ENCODE assay signal across 8 mouse cellular contexts in the genomic region with DNA sequence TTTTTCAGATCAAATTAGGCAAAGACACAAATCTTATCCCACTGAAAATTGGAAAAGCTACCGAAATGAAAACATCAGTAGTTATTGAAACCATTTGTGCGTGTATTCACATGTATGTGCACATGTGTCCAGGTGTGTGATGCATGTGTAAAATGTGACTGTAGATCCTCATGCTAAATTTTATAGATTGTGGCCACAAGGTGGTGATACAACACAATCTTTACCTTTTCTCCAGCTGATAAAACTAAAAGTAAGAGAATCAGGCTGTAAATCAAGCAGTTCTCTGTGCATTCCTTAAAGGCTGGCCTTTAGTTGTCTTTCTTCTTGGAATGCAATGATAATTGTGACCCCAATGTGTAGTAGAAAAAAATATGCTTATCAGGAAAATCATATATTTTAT. TPM values are rescaled to one million over a fixed set of nuclear protein-coding genes. Genes with fewer than 3 reads are reported as not detected.
DNase-seq lines count a peak whose midpoint lies in the region; ATAC-seq lines count a peak whose summit lies in the region.
"Had no signal": no experiment of that assay in that cellular context is flagged by ENCODE, and none has a peak within 500 bp of the region (broad histone marks: within the 10 kb centered on the region; RNA-seq: fewer than 3 reads in every experiment).

No protein-coding gene starts in this region.

- H3K9me3 ChIP-seq in hindbrain, embryonic 16.5 days (ENCODE audit: control insufficient read depth, low read length): no peaks in the 10 kb centered on the region
- H3K9me3 ChIP-seq in hindbrain, embryonic 12.5 days (replicated peaks): no peaks in the 10 kb centered on the region
- H3K9me3 ChIP-seq: neural tube, embryonic 13.5 days had no signal

- no peaks in the 10 kb centered on the region for H3K36me3 ChIP-seq in hindbrain, embryonic 16.5 days (ENCODE audit: control insufficient read depth, insufficient read depth, low read length)
- no peaks in the 10 kb centered on the region for H3K36me3 ChIP-seq in hindbrain, embryonic 12.5 days
- H3K36me3 ChIP-seq: neural tube, embryonic 13.5 days had no signal

- H3K9ac ChIP-seq in hindbrain, embryonic 16.5 days (ENCODE audit: low read depth, low read length): no peak overlapping the region
- H3K9ac ChIP-seq in hindbrain, embryonic 12.5 days: no peak overlapping the region
- H3K9ac ChIP-seq: neural tube, embryonic 13.5 days had no signal

- intact Hi-C loops in gastrocnemius, postnatal 36 days (cut with DNase I): loop anchor here (5.0 kb wide), 2 partner anchors 326 to 586 kb away; no protein-coding TSS in a partner anchor

- 62% methylated on average over 2 of the region's 2 CpGs for WGBS in hindbrain, embryonic 16.5 days
- 59% methylated on average over 2 of the region's 2 CpGs for WGBS in hindbrain, embryonic 12.5 days

- no peaks in the 10 kb centered on the region for H3K27me3 ChIP-seq in hindbrain, embryonic 16.5 days (replicated peaks; ENCODE audit: control insufficient read depth, insufficient read depth, low read length)
- no peaks in the 10 kb centered on the region for H3K27me3 ChIP-seq in hindbrain, embryonic 12.5 days
- H3K27me3 ChIP-seq: neural tube, embryonic 13.5 days had no signal

- peak; percentile 68; the same call in 1 of the 2 replicates for ATAC-seq in hindbrain, embryonic 16.5 days
- no peak for ATAC-seq in hindbrain, embryonic 12.5 days (ENCODE audit: low FRiP score)

- H3K4me3 ChIP-seq in hindbrain, embryonic 16.5 days (ENCODE audit: low read length): no peak overlapping the region
- H3K4me3 ChIP-seq in hindbrain, embryonic 12.5 days: no peak overlapping the region
- H3K4me3 ChIP-seq: neural tube, embryonic 13.5 days had no signal

- peak; percentile 17 for DNase-seq in thymus, postnatal 0 days (ENCODE audit: low spot score)
- DNase-seq in thymus, postnatal 4 days: no peak
- DNase-seq in forelimb bud, embryonic 11.5 days (ENCODE audit: low read depth, low spot score): peak; percentile 53
- peak; percentile 20 for DNase-seq in yolk sac, embryonic 10.5 days (ENCODE audit: low spot score)
- DNase-seq in gastrocnemius, postnatal 36 days: no peak

- no peaks in the 10 kb centered on the region for H3K4me1 ChIP-seq in hindbrain, embryonic 16.5 days (ENCODE audit: control insufficient read depth, insufficient read depth, low read depth, low read length)
- no peaks in the 10 kb centered on the region for H3K4me1 ChIP-seq in hindbrain, embryonic 12.5 days
- H3K4me1 ChIP-seq: neural tube, embryonic 13.5 days had no signal

- H3K27ac ChIP-seq in hindbrain, embryonic 16.5 days (ENCODE audit: low read depth, low read length): no peak overlapping the region
- H3K27ac ChIP-seq in hindbrain, embryonic 12.5 days: no peak overlapping the region
- H3K27ac ChIP-seq: neural tube, embryonic 13.5 days had no signal

- H3K4me2 ChIP-seq in hindbrain, embryonic 16.5 days (ENCODE audit: low read length): no peak overlapping the region
- H3K4me2 ChIP-seq in hindbrain, embryonic 12.5 days (replicated peaks): no peak overlapping the region
- H3K4me2 ChIP-seq: neural tube, embryonic 13.5 days had no signal

RNA-seq across cellular contexts. Expression of gene Oxgr1, which starts 34.0 kb away (rescaled TPM):
- 0.04 TPM in 1 of 2 replicates, not detected in the other for polyA plus RNA-seq in hindbrain, embryonic 16.5 days (2015; fragmentation: Nextera tagmentation; extraction: Ambion mirVana)
- not detected in 2 replicates for polyA plus RNA-seq in hindbrain, embryonic 12.5 days (2016; fragmentation: Nextera tagmentation; extraction: Ambion mirVana)
- 0.04 TPM in 1 of 2 replicates, not detected in the other for polyA plus RNA-seq in thymus, postnatal 0 days (2015; fragmentation: Nextera tagmentation; extraction: Ambion mirVana)
- not detected for total RNA-seq in gastrocnemius, postnatal 36 days (2021)
- polyA plus RNA-seq: neural tube, embryonic 13.5 days had no signal

Comparison
In these comparisons a context has a peak if more than half of its experiments do, and no peak if none do; other contexts are left out.
1. DNase-seq: peak in thymus, postnatal 0 days (single experiment), forelimb bud, embryonic 11.5 days (single experiment) and yolk sac, embryonic 10.5 days (single experiment); none in thymus, postnatal 4 days (single experiment) and gastrocnemius, postnatal 36 days (0 of 2).